Mouse (Mus musculus): Measurements from ENCODE around the gene Ostm1. TPM values are rescaled to one million over a fixed set of nuclear protein-coding genes. Genes with fewer than 3 reads are reported as not detected.

Gene Ostm1
- polyA plus RNA-seq (2011; ENCODE audit: insufficient read length, low read depth, missing spikeins), result 22.5 and 25.1 TPM in 2 replicates

DNA sequence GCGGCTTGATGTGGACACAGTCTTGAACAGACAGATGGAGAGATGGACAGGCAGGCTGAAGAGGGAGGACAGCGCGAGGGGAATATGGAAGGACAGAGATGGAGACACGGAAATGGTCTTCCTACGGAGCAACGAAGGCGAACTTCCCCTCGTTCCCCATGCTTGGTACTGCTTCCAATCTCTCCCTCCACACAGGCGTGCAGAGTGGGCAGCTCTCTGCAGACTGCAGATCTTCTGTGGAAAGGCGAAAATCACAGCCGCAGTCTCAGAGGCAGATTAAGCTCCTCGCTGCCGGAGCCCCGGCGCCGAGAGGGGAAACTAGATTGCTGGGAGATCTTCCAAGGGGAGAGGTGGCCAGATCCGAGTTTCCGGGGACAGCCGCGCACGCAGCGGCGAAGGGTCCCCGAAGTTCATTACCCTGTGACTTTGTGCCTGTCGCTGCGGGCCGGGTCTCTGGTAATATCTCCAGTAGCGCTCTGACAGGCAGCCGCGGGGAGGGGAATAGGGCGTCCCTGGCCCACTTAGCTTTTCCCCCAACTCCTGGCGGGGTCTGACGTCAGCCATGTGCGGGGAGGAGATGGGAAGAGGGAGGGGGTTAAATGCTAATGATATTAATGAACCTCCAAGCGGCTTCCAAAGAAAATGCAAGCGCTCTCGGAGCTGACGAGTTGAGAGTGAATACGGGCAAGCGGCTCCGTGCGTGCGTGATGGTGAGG, at the start of gene Ostm1, which contains the start of gene Nr2e1:
Ostm1 (plus strand) TSS at position 666 of the 716 bp plus-strand sequence.
Nr2e1 (minus strand) TSS at position 476 of the 716 bp plus-strand sequence.
- TF ChIP-seq CTCF (IDR thresholded peaks at IDR 0.05; ENCODE audit: borderline replicate concordance, insufficient read depth, low read length), result no peak

DNA sequence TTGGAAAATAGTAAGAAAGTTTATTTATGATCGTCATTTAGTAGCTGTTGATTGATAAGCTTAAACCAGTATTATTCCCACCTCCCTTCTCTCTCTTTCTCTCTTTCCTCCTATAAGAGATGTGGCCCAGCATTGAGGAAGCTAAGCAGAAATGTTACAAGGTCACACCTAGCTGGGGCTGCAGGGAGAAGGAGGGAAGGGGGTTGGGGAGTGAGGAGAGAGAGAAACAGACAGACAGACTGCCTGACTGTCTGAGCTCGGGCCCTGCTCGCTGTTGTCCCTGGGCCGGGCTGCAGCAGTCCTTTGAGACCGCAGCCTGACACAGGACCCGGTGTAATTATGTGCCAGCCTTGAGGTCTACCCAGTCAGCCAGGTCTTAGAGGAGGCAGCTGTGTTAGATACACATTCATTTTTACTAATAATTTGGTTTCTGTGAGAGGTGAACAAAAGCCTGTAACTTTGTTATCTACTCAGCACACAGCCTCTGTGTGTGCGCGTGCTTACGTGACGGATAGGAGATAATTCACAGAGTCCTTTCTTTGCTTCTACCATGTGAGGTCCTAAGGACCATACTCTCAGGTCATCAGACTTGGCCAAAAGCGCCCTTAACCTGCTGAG, 49.7 kb upstream of the Ostm1 start:
- H3K27ac ChIP-seq (ENCODE audit: insufficient read depth, low read length), result no peak overlapping the region
- no peaks in the 10 kb centered on the region for H3K4me1 ChIP-seq (ENCODE audit: control insufficient read depth, insufficient read depth, low read length)
- no peak overlapping the region for H3K4me3 ChIP-seq (ENCODE audit: insufficient read depth, low read length)
- TF ChIP-seq CTCF (IDR thresholded peaks at IDR 0.05; ENCODE audit: borderline replicate concordance, insufficient read depth, low read length) (no peak), POLR2A (IDR thresholded peaks at IDR 0.05; ENCODE audit: low read depth, low read length) (no peak)

More for the DNA sequence above, at the start of gene Ostm1, which contains the start of gene Nr2e1:
- Histone ChIP-seq H3K27ac (ENCODE audit: insufficient read depth, low read length) (no peak within 1 kb of the TSS), H3K4me3 (ENCODE audit: insufficient read depth, low read length) (no peak within 1 kb of the TSS), H3K4me1 (ENCODE audit: control insufficient read depth, insufficient read depth, low read length) (no peaks in the 10 kb centered on the region)

DNA sequence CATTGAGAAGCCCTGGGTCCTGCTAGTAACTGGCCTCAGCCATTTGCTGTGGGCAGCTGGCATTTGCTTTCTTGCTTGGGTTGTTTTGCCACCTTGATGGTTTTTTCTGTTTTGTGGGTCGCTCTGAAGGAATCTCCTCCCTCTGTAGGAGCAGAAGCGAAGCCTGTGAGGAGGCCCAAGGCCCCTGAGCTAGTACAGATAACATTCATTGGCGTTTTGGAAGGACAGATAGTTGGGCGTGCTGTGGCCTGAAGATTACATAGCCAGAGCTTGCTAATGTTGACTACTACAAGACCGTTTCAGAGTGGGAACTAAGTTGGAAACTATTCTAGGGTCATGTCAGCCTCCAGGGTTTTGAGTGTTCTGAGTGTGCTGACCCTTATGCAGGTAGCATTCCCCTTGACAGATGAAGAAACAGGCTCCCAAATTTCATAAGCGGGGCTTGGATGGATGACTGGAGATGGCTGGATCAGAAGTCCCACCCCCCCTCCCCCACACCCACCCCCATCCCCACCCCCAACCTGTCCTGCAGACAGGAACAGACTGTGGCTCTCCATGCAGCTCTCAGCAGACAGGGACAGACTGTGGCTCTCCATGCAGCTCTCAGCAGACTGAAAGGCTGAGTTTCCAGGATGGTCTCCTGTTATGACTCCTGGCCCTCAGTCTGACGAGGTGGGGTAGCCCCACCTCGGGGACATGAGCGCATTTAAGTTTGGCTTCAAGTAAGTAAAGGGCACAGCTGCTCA, 45.9 kb upstream of the Ostm1 start:
- TF ChIP-seq CTCF (IDR thresholded peaks at IDR 0.05; ENCODE audit: borderline replicate concordance, insufficient read depth, low read length) (no peak), POLR2A (IDR thresholded peaks at IDR 0.05; ENCODE audit: low read depth, low read length) (no peak)
- Histone ChIP-seq H3K4me3 (ENCODE audit: insufficient read depth, low read length) (no peak overlapping the region), H3K4me1 (ENCODE audit: control insufficient read depth, insufficient read depth, low read length) (no peaks in the 10 kb centered on the region), H3K27ac (ENCODE audit: insufficient read depth, low read length) (no peak overlapping the region)

DNA sequence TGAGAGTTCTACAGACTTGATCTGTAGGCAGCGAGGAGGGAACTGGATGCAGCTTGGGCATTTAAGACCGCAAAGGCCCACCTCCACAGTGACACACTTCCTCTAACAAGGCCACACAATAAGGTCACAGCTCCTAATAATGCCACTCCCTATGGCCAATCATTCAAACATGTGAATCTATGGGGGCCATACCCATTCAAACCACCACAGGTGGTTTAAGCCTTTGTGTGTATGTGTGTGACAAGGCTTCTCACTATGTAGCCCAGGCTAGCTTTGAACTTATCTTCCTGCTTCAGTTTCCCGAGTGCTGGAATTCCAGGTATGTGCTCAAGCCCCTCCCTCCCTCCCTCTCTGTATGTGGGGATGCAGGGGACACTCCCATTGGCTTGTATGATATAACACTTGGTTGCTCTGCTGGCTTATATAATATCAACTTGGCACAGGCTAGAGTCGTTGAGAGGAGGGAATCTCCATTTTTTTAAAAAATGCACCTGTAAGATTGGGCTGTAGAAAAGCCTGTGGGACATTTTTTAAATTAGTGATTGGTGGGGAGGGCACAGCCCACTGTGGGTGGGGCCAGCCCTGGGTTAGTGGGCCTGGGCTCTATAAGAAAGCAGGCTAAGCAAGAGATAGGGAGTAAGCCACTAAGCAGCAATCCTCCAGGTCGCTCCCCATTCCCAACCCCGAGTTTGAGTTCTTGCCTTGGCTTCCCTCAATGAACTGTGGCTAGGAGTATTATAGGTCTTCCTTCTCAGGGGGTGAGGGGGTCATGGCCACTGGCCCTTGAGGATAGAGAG, 37.7 kb upstream of the Ostm1 start:
- TF ChIP-seq POLR2A (IDR thresholded peaks at IDR 0.05; ENCODE audit: low read depth, low read length) (no peak), CTCF (IDR thresholded peaks at IDR 0.05; ENCODE audit: borderline replicate concordance, insufficient read depth, low read length) (no peak)
- no peak overlapping the region for H3K4me3 ChIP-seq (ENCODE audit: insufficient read depth, low read length)
- no peak overlapping the region for H3K27ac ChIP-seq (ENCODE audit: insufficient read depth, low read length)
- H3K4me1 ChIP-seq (ENCODE audit: control insufficient read depth, insufficient read depth, low read length), result no peaks in the 10 kb centered on the region

DNA sequence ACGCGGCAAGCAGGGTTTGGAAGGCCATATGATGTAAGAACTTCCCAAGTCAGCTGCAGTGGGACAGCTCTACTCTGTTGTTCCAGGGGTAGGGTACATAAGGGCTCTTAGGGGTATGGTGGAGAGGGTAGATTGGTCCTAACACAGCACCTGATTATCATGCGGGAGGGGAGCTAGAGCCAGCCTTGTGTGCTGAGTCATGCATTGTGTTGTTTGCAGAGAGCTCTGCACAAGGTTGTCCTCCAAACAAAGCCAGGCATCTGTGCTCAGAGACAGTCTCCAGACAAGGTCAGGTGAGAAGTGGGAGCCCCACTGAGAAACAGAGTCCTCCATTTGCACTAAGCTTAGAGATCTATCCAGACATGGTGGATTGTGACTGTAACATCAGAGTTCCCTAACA, 37.1 kb upstream of the Ostm1 start:
- Histone ChIP-seq H3K27ac (ENCODE audit: insufficient read depth, low read length) (no peak overlapping the region), H3K4me1 (ENCODE audit: control insufficient read depth, insufficient read depth, low read length) (no peaks in the 10 kb centered on the region), H3K4me3 (ENCODE audit: insufficient read depth, low read length) (no peak overlapping the region)
- TF ChIP-seq POLR2A (IDR thresholded peaks at IDR 0.05; ENCODE audit: low read depth, low read length) (no peak), CTCF (IDR thresholded peaks at IDR 0.05; ENCODE audit: borderline replicate concordance, insufficient read depth, low read length) (no peak)

DNA sequence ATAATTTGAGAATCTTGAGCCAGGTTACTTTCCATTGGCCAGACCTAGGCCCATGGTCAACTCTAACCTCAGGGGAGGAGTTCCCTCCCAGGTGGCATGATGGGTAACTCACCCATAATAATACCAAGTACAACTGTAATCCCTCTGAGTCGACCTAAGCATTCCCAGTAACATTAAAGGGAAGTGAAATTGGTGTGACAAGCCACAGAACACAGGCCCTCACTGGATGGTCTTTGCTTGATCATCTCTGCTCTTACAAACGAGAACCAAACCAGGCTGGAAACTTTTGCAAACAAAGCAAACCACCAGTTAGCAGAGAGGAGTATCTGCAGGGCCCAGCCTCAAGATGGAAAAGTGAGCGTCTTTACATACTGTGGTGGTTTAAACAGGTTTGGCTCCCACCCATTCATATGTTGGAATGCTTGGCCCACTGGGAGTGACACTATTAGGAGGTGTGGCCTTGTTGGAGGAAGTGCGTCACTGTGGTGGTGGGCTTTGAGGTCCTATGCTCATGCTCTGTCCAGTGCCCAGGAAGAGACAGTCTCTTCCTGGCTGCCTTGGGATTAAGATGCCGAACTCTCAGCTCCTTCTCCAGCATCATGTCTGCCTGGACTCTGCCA, 23.9 kb upstream of the Ostm1 start:
- H3K4me3 ChIP-seq (ENCODE audit: insufficient read depth, low read length), result no peak overlapping the region

DNA sequence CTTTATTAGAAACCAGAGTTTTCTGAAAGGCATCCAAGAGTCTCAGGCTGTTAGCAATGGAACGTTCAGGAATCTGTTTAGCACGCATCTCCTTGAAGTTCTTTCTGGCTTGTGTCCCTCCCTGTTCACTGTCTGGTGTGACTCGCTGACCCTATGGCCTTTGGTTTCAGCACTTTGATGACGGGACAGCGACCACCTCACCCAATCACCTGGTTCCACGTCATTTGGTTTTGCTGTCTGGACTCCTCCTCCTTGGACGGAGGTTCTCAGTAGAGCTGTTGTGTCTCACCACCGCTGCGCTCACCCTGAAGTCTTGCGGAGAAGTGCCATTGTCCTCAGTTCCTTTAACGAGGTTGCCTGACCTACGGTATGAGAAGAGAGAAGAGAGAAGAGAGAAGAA, 21.4 kb upstream of the Ostm1 start:
- TF ChIP-seq POLR2A (IDR thresholded peaks at IDR 0.05; ENCODE audit: low read depth, low read length) (no peak), CTCF (IDR thresholded peaks at IDR 0.05; ENCODE audit: borderline replicate concordance, insufficient read depth, low read length) (no peak)
- no peaks in the 10 kb centered on the region for H3K4me1 ChIP-seq (ENCODE audit: control insufficient read depth, insufficient read depth, low read length)
- no peak overlapping the region for H3K27ac ChIP-seq (ENCODE audit: insufficient read depth, low read length)
- H3K4me3 ChIP-seq (ENCODE audit: insufficient read depth, low read length), result no peak overlapping the region

More for the DNA sequence above, 23.9 kb upstream of the Ostm1 start:
- no peaks in the 10 kb centered on the region for H3K4me1 ChIP-seq (ENCODE audit: control insufficient read depth, insufficient read depth, low read length)
- no peak for TF ChIP-seq CTCF (IDR thresholded peaks at IDR 0.05; ENCODE audit: borderline replicate concordance, insufficient read depth, low read length)
- no peak for TF ChIP-seq POLR2A (IDR thresholded peaks at IDR 0.05; ENCODE audit: low read depth, low read length)
- H3K27ac ChIP-seq (ENCODE audit: insufficient read depth, low read length), result no peak overlapping the region

DNA sequence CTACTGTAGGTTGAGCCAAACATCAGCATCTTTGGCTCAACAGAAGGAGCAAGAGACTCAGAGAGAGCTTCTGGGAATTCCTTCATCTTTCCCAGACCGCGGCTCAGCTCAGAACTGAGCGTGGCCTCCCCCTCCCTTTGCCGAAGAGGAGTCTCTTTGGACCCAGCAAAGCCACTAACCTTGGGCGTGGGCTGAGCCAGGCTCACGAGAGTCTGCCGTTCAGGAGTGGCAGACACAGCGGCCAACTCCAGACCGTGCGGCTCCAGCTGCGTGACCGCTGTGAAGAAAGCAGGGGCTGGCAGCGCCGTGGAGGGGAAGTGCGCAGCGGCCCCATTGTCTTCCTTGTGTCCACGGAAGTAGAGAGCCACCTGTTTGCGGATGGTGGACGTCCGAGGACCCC, 11.1 kb upstream of the Ostm1 start:
- Histone ChIP-seq H3K27ac (ENCODE audit: insufficient read depth, low read length) (no peak overlapping the region), H3K4me3 (ENCODE audit: insufficient read depth, low read length) (no peak overlapping the region), H3K4me1 (ENCODE audit: control insufficient read depth, insufficient read depth, low read length) (no peaks in the 10 kb centered on the region)
- TF ChIP-seq POLR2A (IDR thresholded peaks at IDR 0.05; ENCODE audit: low read depth, low read length) (no peak), CTCF (IDR thresholded peaks at IDR 0.05; ENCODE audit: borderline replicate concordance, insufficient read depth, low read length) (no peak)

DNA sequence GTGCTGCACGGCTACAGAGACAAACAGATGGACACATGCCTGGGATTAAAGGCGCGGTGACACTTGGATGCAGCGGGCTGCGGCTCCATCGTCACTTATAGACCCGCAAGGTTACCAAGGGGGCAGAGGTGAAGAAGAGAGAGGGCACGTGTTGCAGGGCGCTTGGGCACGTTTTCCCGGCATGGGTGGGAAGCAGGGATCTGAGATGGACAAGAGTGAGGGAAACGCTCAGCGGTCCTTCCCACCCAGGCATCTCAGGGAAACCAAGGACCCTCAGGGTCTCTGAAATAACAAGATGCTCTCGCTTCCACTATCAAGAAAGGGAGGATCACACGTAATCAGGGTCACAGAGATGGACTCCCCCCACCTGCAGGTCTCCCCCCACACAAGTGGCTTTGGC, 10.7 kb upstream of the Ostm1 start:
- Histone ChIP-seq H3K4me1 (ENCODE audit: control insufficient read depth, insufficient read depth, low read length) (no peaks in the 10 kb centered on the region), H3K4me3 (ENCODE audit: insufficient read depth, low read length) (no peak overlapping the region), H3K27ac (ENCODE audit: insufficient read depth, low read length) (no peak overlapping the region)
- no peak for TF ChIP-seq CTCF (IDR thresholded peaks at IDR 0.05; ENCODE audit: borderline replicate concordance, insufficient read depth, low read length)
- TF ChIP-seq POLR2A (IDR thresholded peaks at IDR 0.05; ENCODE audit: low read depth, low read length), result no peak

All from embryonic fibroblast, embryonic 13.5 days (primary cell).